Mouse (Mus musculus) lung, embryonic 15.5 days (tissue): ENCODE measurements at regions not wholly inside any gene's neighbourhood (a gene's known extent, or its start where the extent isn't known, plus 50 kb on each side); places are given as distances from the start of the nearest gene placed in this dataset.

Source experiments
- ATAC-seq: fragments of 200-750 bp; cut with Nextera tagmentation; 2 replicates; pipeline ENCODE4 v1.8.0; 2017; ENCODE audit warnings: moderate number of reproducible peaks, borderline replicate concordance; ENCODE audit not compliant: low FRiP score, low TSS enrichment; ENCODE audit errors: extremely low read depth
- H3K27ac ChIP-seq: fragments of 300-500 bp; sonication (generic); 2 replicates; pipeline ENCODE4 v1.5.1; 2015; ENCODE audit warnings: moderate library complexity, mild to moderate bottlenecking, inconsistent platforms
- H3K27me3 ChIP-seq: fragments of 300-500 bp; sonication (generic); 2 replicates; pipeline ENCODE4 v1.6.1; 2015; ENCODE audit warnings: inconsistent platforms
- H3K36me3 ChIP-seq: fragments of 300-500 bp; sonication (generic); 2 replicates; pipeline ENCODE4 v1.6.1; 2015; ENCODE audit warnings: inconsistent platforms
- H3K4me1 ChIP-seq: fragments of 300-500 bp; sonication (generic); 2 replicates; pipeline ENCODE4 v1.6.1; 2015; ENCODE audit warnings: inconsistent platforms
- H3K4me2 ChIP-seq: fragments of 300-500 bp; sonication (generic); 2 replicates; pipeline ENCODE4 v1.6.1; 2015; ENCODE audit warnings: inconsistent platforms, mild to moderate bottlenecking, moderate library complexity
- H3K4me3 ChIP-seq: fragments of 300-500 bp; sonication (generic); 2 replicates; pipeline ENCODE4 v1.5.1; 2015; ENCODE audit warnings: mild to moderate bottlenecking, inconsistent platforms
- H3K9ac ChIP-seq: fragments of 300-500 bp; sonication (generic); 2 replicates; pipeline ENCODE4 v1.6.1; 2015; ENCODE audit warnings: inconsistent platforms
- H3K9me3 ChIP-seq: fragments of 300-500 bp; sonication (generic); 2 replicates; pipeline ENCODE4 v1.6.1; 2016; ENCODE audit warnings: inconsistent platforms
- WGBS: fragments of 180-500 bp; shearing (Covaris S2); methylation state at CpG from one replicate; pipeline ENCODE4 v1.1.7; 2015; 5-methylcytosine and 5-hydroxymethylcytosine counted together

GRCm38 (mm10) chr1:51643640-51644039, 165.4 kb upstream of the Nabp1 start:
- H3K9ac ChIP-seq: no peak overlapping the region
- peaks cover 6% of the 10 kb centered on the region; the same call in 1 of the 2 replicates for H3K4me1 ChIP-seq
- no peaks in the 10 kb centered on the region for H3K27me3 ChIP-seq
- no peak overlapping the region for H3K4me3 ChIP-seq
- WGBS: 22% methylated on average over 3 of the region's 3 CpGs
- H3K4me2 ChIP-seq: no peak overlapping the region
- H3K9me3 ChIP-seq: no peaks in the 10 kb centered on the region
- H3K36me3 ChIP-seq: no peaks in the 10 kb centered on the region
- no peak overlapping the region for H3K27ac ChIP-seq
- ATAC-seq: no peak

GRCm38 (mm10) chr1:51638519-51639302, 160.5 kb upstream of the Nabp1 start:
- H3K9me3 ChIP-seq: no peaks in the 10 kb centered on the region
- H3K36me3 ChIP-seq: no peaks in the 10 kb centered on the region
- H3K4me1 ChIP-seq: peaks cover 5% of the 10 kb centered on the region; the same call in 1 of the 2 replicates
- no peak overlapping the region for H3K4me3 ChIP-seq
- WGBS: 38% methylated on average over 6 of the region's 6 CpGs
- no peak overlapping the region for H3K4me2 ChIP-seq
- H3K27me3 ChIP-seq: no peaks in the 10 kb centered on the region
- no peak overlapping the region for H3K27ac ChIP-seq
- ATAC-seq: no peak
- no peak overlapping the region for H3K9ac ChIP-seq

- Histone ChIP-seq H3K4me2 (no peak overlapping the region), H3K27ac (no peak overlapping the region), H3K4me3 (no peak overlapping the region), H3K36me3 (no peaks in the 10 kb centered on the region), H3K4me1 (no peaks in the 10 kb centered on the region), H3K9ac (no peak overlapping the region), H3K9me3 (no peaks in the 10 kb centered on the region), H3K27me3 (no peaks in the 10 kb centered on the region)
- WGBS: 50% methylated on average over 7 of the region's 7 CpGs
- ATAC-seq: no peak
Observed at GRCm38 (mm10) chr1:51635881-51636515, 157.8 kb upstream of the Nabp1 start.

- no peaks in the 10 kb centered on the region for H3K4me1 ChIP-seq
- no peaks in the 10 kb centered on the region for H3K27me3 ChIP-seq
- 57% methylated on average over 5 of the region's 5 CpGs for WGBS
- no peak overlapping the region for H3K4me2 ChIP-seq
- no peak overlapping the region for H3K27ac ChIP-seq
- no peak overlapping the region for H3K4me3 ChIP-seq
- no peak for ATAC-seq
- H3K9ac ChIP-seq: no peak overlapping the region
- no peaks in the 10 kb centered on the region for H3K9me3 ChIP-seq
- H3K36me3 ChIP-seq: no peaks in the 10 kb centered on the region
Observed at GRCm38 (mm10) chr1:51633795-51634194, 155.6 kb upstream of the Nabp1 start.

GRCm38 (mm10) chr1:51632851-51633250, 154.6 kb upstream of the Nabp1 start:
- Histone ChIP-seq H3K9ac (no peak overlapping the region), H3K4me3 (no peak overlapping the region), H3K36me3 (no peaks in the 10 kb centered on the region), H3K9me3 (no peaks in the 10 kb centered on the region), H3K4me2 (no peak overlapping the region), H3K27me3 (no peaks in the 10 kb centered on the region), H3K27ac (no peak overlapping the region), H3K4me1 (no peaks in the 10 kb centered on the region; the same call in 1 of the 2 replicates)
- WGBS: 73% methylated on average over 4 of the region's 4 CpGs
- no peak for ATAC-seq

DNA sequence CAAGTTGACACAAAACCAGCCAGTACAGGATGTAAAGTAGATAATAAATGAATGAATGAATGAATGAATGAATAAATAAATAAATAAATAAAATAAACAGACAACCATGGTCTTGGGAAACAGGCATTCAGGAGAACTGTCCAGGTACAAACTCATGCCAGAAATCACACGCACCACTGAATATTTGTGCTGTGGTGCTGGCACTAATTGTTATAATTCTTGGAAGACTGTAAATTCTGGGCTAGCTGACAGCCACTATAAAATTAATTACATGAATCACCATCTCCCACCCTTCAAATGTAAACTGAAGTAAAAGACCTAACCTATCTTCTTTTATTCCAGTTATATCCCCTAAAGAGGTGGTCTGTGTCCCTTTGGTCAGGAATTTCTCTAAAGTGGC, 151.6 kb upstream of the Nabp1 start:
- no peaks in the 10 kb centered on the region for H3K9me3 ChIP-seq
- H3K36me3 ChIP-seq: no peaks in the 10 kb centered on the region
- no peak overlapping the region for H3K4me2 ChIP-seq
- H3K4me1 ChIP-seq: no peaks in the 10 kb centered on the region; the same call in 1 of the 2 replicates
- H3K4me3 ChIP-seq: no peak overlapping the region
- 87% methylated on average over 1 of the region's 1 CpGs for WGBS
- no peak overlapping the region for H3K27ac ChIP-seq
- no peak for ATAC-seq
- no peak overlapping the region for H3K9ac ChIP-seq
- no peaks in the 10 kb centered on the region for H3K27me3 ChIP-seq

GRCm38 (mm10) chr1:51628137-51628793, 150.0 kb upstream of the Nabp1 start:
- no peak overlapping the region for H3K9ac ChIP-seq
- peak; percentile 31; the same call in 1 of the 2 replicates for ATAC-seq
- H3K4me1 ChIP-seq: no peaks in the 10 kb centered on the region; the same call in 1 of the 2 replicates
- WGBS: 59% methylated on average over 5 of the region's 5 CpGs
- no peak overlapping the region for H3K4me3 ChIP-seq
- H3K4me2 ChIP-seq: no peak overlapping the region
- no peaks in the 10 kb centered on the region for H3K9me3 ChIP-seq
- H3K27me3 ChIP-seq: no peaks in the 10 kb centered on the region
- no peaks in the 10 kb centered on the region for H3K36me3 ChIP-seq
- peak overlapping the region; percentile 24; the same call in 1 of the 2 replicates for H3K27ac ChIP-seq

GRCm38 (mm10) chr1:51626303-51626702, 148.1 kb upstream of the Nabp1 start:
- H3K9me3 ChIP-seq: no peaks in the 10 kb centered on the region
- H3K9ac ChIP-seq: no peak overlapping the region
- no peaks in the 10 kb centered on the region for H3K36me3 ChIP-seq
- H3K4me3 ChIP-seq: no peak overlapping the region
- no peak overlapping the region for H3K4me2 ChIP-seq
- no peaks in the 10 kb centered on the region; the same call in 1 of the 2 replicates for H3K4me1 ChIP-seq
- no peaks in the 10 kb centered on the region for H3K27me3 ChIP-seq
- no peak for ATAC-seq
- no peak overlapping the region for H3K27ac ChIP-seq
- 88% methylated on average over 9 of the region's 9 CpGs for WGBS

GRCm38 (mm10) chr1:51625079-51625478, 146.9 kb upstream of the Nabp1 start:
- no peak overlapping the region for H3K4me2 ChIP-seq
- no peak for ATAC-seq
- H3K27ac ChIP-seq: no peak overlapping the region
- H3K9me3 ChIP-seq: no peaks in the 10 kb centered on the region
- no peaks in the 10 kb centered on the region for H3K27me3 ChIP-seq
- H3K9ac ChIP-seq: no peak overlapping the region
- no peaks in the 10 kb centered on the region; the same call in 1 of the 2 replicates for H3K4me1 ChIP-seq
- H3K4me3 ChIP-seq: no peak overlapping the region
- H3K36me3 ChIP-seq: no peaks in the 10 kb centered on the region
- 87% methylated on average over 7 of the region's 7 CpGs for WGBS

- Histone ChIP-seq H3K36me3 (no peaks in the 10 kb centered on the region), H3K4me1 (no peaks in the 10 kb centered on the region; the same call in 1 of the 2 replicates), H3K9me3 (no peaks in the 10 kb centered on the region), H3K27ac (no peak overlapping the region), H3K27me3 (no peaks in the 10 kb centered on the region), H3K9ac (no peak overlapping the region), H3K4me2 (no peak overlapping the region), H3K4me3 (no peak overlapping the region)
- WGBS: 81% methylated on average over 2 of the region's 2 CpGs
- no peak for ATAC-seq
Observed at GRCm38 (mm10) chr1:51624551-51624950, 146.3 kb upstream of the Nabp1 start.

- no peak overlapping the region for H3K4me3 ChIP-seq
- no peak for ATAC-seq
- H3K9me3 ChIP-seq: no peaks in the 10 kb centered on the region
- WGBS: 74% methylated on average over 3 of the region's 3 CpGs
- no peaks in the 10 kb centered on the region for H3K27me3 ChIP-seq
- H3K27ac ChIP-seq: no peak overlapping the region
- no peak overlapping the region for H3K4me2 ChIP-seq
- no peaks in the 10 kb centered on the region for H3K4me1 ChIP-seq
- no peaks in the 10 kb centered on the region for H3K36me3 ChIP-seq
- H3K9ac ChIP-seq: no peak overlapping the region
Observed at GRCm38 (mm10) chr1:51622986-51623385, 144.8 kb upstream of the Nabp1 start.
